Mouse (Mus musculus) naive thymus-derived CD4-positive, alpha-beta T cell, adult 5 months (primary cell): ENCODE data around the gene Ugt2b1. TPM values are rescaled to one million over a fixed set of nuclear protein-coding genes. Genes with fewer than 3 reads are reported as not detected.

Experiments
- polyA plus RNA-seq: library from polyadenylated mRNA; unstranded; fragments of 100-300 nt; shearing (Covaris generic); gene quantifications from one replicate; pipeline ENCODE4 v1.2.1, GENCODE M21; 2017

The Ugt2b1 gene
- not detected for polyA plus RNA-seq

GRCm38 (mm10) chr5:86926426-86926825, at the start of gene Ugt2b1:
Ugt2b1 (minus strand) TSS chr5:86926530.

GRCm38 (mm10) chr5:86906758-86907157, 19.6 kb downstream of the Ugt2b1 start, which contains the start of gene Ugt2b34:
Ugt2b34 (minus strand) TSS chr5:86906937.

Other genes starting within 250 kb of the Ugt2b1 start
- 0.14 TPM for gene Tmprss11e, start 180.7 kb downstream of the Ugt2b1 start, polyA plus RNA-seq
- 148 TPM for gene Ythdc1, start 122.3 kb downstream of the Ugt2b1 start, polyA plus RNA-seq
- not detected for gene Ugt2b34, start 19.6 kb downstream of the Ugt2b1 start, polyA plus RNA-seq
- gene Ugt2b35, start 74.3 kb upstream of the Ugt2b1 start, polyA plus RNA-seq: not detected
- gene Ugt2b36, start 166.0 kb upstream of the Ugt2b1 start, polyA plus RNA-seq: 0.44 TPM
- not detected for gene Ugt2b5, start 213.8 kb upstream of the Ugt2b1 start, polyA plus RNA-seq